Mouse (Mus musculus) cortical plate, adult 2 months (tissue): ENCODE data around the gene Trp53bp2. TPM values are rescaled to one million over a fixed set of nuclear protein-coding genes. Genes with fewer than 3 reads are reported as not detected.

Source experiments
- H3K27ac ChIP-seq: fragments of 200-500 bp; 2 replicates; pipeline ENCODE4 v1.5.1; 2012; ENCODE audit warnings: low read length, control low read depth, inconsistent platforms; ENCODE audit not compliant: insufficient read depth
- H3K4me1 ChIP-seq: fragments of 200-500 bp; 2 replicates; pipeline ENCODE4 v1.6.1; 2011; ENCODE audit warnings: low read length; ENCODE audit not compliant: control insufficient read depth, insufficient read depth
- H3K4me3 ChIP-seq: fragments of 200-500 bp; 2 replicates; pipeline ENCODE4 v1.5.1; 2011; ENCODE audit warnings: mild to moderate bottlenecking, low read length, control low read depth; ENCODE audit not compliant: insufficient read depth
- CTCF ChIP-seq: fragments of 200-500 bp; IDR thresholded peaks from 2 replicates; pipeline ENCODE4 v1.5.1; 2011; ENCODE audit warnings: mild to moderate bottlenecking, control low read depth, low read length; ENCODE audit not compliant: insufficient read depth; ENCODE audit errors: extremely low read depth
- POLR2A ChIP-seq: fragments of 200-500 bp; IDR thresholded peaks from 2 replicates; pipeline ENCODE4 v1.6.1; 2011; ENCODE audit warnings: mild to moderate bottlenecking, low read length, control low read depth; ENCODE audit not compliant: insufficient read depth; ENCODE audit errors: extremely low read depth
- polyA plus RNA-seq: library from polyadenylated mRNA; depleted of rRNA; stranded (reverse); fragments of >200 nt; gene quantifications from 2 replicates; pipeline ENCODE4 v1.2.3, GENCODE M21; 2012; rRNA removed

Trp53bp2 gene
- polyA plus RNA-seq, 1 experiment = 13.4 TPM

GRCm38 (mm10) chr1:182504223-182504622 is 95.3 kb downstream of the Trp53bp2 start:
- Histone ChIP-seq H3K4me3 (no peak overlapping the region), H3K4me1 (no peaks in the 10 kb centered on the region), H3K27ac (no peak overlapping the region)
- TF ChIP-seq CTCF = no peak
- no peak for TF ChIP-seq POLR2A

GRCm38 (mm10) chr1:182505291-182505690 is 96.3 kb downstream of the Trp53bp2 start:
- TF ChIP-seq CTCF = no peak
- no peaks in the 10 kb centered on the region for H3K4me1 ChIP-seq
- no peak overlapping the region for H3K27ac ChIP-seq
- no peak overlapping the region for H3K4me3 ChIP-seq

GRCm38 (mm10) chr1:182506229-182506986 is 97.4 kb downstream of the Trp53bp2 start:
- no peaks in the 10 kb centered on the region for H3K4me1 ChIP-seq
- H3K4me3 ChIP-seq = no peak overlapping the region
- H3K27ac ChIP-seq = peak overlapping the region; percentile 31
- TF ChIP-seq POLR2A (no peak), CTCF (no peak)

- Histone ChIP-seq H3K4me3 (no peak overlapping the region), H3K4me1 (no peaks in the 10 kb centered on the region), H3K27ac (no peak overlapping the region)
- TF ChIP-seq POLR2A (no peak), CTCF (no peak)
These were observed 100.3 kb downstream of the Trp53bp2 start for GRCm38 (mm10) chr1:182509110-182509797.

- no peak for TF ChIP-seq CTCF
- no peak for TF ChIP-seq POLR2A
- no peak overlapping the region for H3K27ac ChIP-seq
- H3K4me3 ChIP-seq = no peak overlapping the region
- no peaks in the 10 kb centered on the region for H3K4me1 ChIP-seq
These were observed 102.1 kb downstream of the Trp53bp2 start for GRCm38 (mm10) chr1:182511073-182511472.

- Histone ChIP-seq H3K4me3 (no peak overlapping the region), H3K4me1 (no peaks in the 10 kb centered on the region), H3K27ac (no peak overlapping the region)
- TF ChIP-seq CTCF (no peak), POLR2A (no peak)
These were observed 102.8 kb downstream of the Trp53bp2 start for GRCm38 (mm10) chr1:182511778-182512177.

Other genes starting within 250 kb of the Trp53bp2 start
- gene Vmn1r1, start 244.7 kb upstream of the Trp53bp2 start, polyA plus RNA-seq = not detected in 2 replicates
- 77.2 and 88.7 TPM in 2 replicates for gene Degs1, start 126.4 kb upstream of the Trp53bp2 start, polyA plus RNA-seq
- 25.9 and 27.4 TPM in 2 replicates for gene Fbxo28, start 67.5 kb upstream of the Trp53bp2 start, polyA plus RNA-seq
- 61.4 and 63.3 TPM in 2 replicates for gene Capn2, start 108.4 kb downstream of the Trp53bp2 start, polyA plus RNA-seq
- gene Capn8, start 155.8 kb downstream of the Trp53bp2 start, polyA plus RNA-seq = 0.04 TPM in 1 of 2 replicates, not detected in the other